ENCODE assay signal across 8 mouse cellular contexts in genomic region chr6:87730141-87730540, GRCm38 (mm10). TPM values are rescaled to one million over a fixed set of nuclear protein-coding genes. Genes with fewer than 3 reads are reported as not detected.
A peak's percentile ranks its signal among the peaks of the same experiment; 100 is the strongest.
DNase-seq lines count a peak whose midpoint lies in the region; ATAC-seq and TF ChIP-seq lines count a peak whose summit lies in the region.

No protein-coding gene starts in this region.

- peaks cover 18% of the 10 kb centered on the region for H3K4me1 ChIP-seq in lung, embryonic 14.5 days (ENCODE audit: insufficient read depth)
- peaks cover 36% of the 10 kb centered on the region for H3K4me1 ChIP-seq in forebrain, embryonic 15.5 days
- H3K4me1 ChIP-seq in limb, embryonic 12.5 days (replicated peaks): peaks cover 24% of the 10 kb centered on the region
- H3K4me1 ChIP-seq in olfactory bulb, adult 2 months (ENCODE audit: control insufficient read depth, insufficient read depth, low read length): peaks cover 18% of the 10 kb centered on the region

- no peaks in the 10 kb centered on the region for H3K36me3 ChIP-seq in lung, embryonic 14.5 days (ENCODE audit: insufficient read depth)
- no peaks in the 10 kb centered on the region for H3K36me3 ChIP-seq in forebrain, embryonic 15.5 days
- no peaks in the 10 kb centered on the region for H3K36me3 ChIP-seq in limb, embryonic 12.5 days

- peaks cover 43% of the 10 kb centered on the region for H3K27me3 ChIP-seq in lung, embryonic 14.5 days (ENCODE audit: insufficient read depth, low read length)
- peaks cover 61% of the 10 kb centered on the region for H3K27me3 ChIP-seq in forebrain, embryonic 15.5 days
- peaks cover 75% of the 10 kb centered on the region for H3K27me3 ChIP-seq in limb, embryonic 12.5 days

- peak overlapping the region; percentile 61 for H3K4me3 ChIP-seq in lung, embryonic 14.5 days (ENCODE audit: low read depth, low read length)
- peak overlapping the region; percentile 55 for H3K4me3 ChIP-seq in forebrain, embryonic 15.5 days
- peak overlapping the region; percentile 56 for H3K4me3 ChIP-seq in limb, embryonic 12.5 days (replicated peaks)
- peak overlapping the region; percentile 59 for H3K4me3 ChIP-seq in olfactory bulb, adult 2 months (ENCODE audit: insufficient read depth, low read depth, low read length)

- ATAC-seq in lung, embryonic 14.5 days (ENCODE audit: insufficient read depth): no peak
- ATAC-seq in forebrain, embryonic 15.5 days (replicated peaks): no peak
- no peak for ATAC-seq in limb, embryonic 12.5 days (ENCODE audit: insufficient number of reproducible peaks, insufficient read depth, low FRiP score, low TSS enrichment, low read depth)
- ATAC-seq in monocyte, adult 5-6 weeks (replicated peaks; ENCODE audit: insufficient number of reproducible peaks, low FRiP score, low TSS enrichment, poor library complexity, severe bottlenecking): no peak

- no peak for DNase-seq in lung, embryonic 14.5 days
- no peak for DNase-seq in lung, postnatal 25 days (ENCODE audit: low spot score)
- DNase-seq in right cerebral cortex, adult 18-20 months: no peak
- no peak for DNase-seq in right cerebral cortex, postnatal 10 days (ENCODE audit: low spot score in 2 of 2)

- H3K9me3 ChIP-seq in lung, embryonic 14.5 days (ENCODE audit: low read depth, low read length): no peaks in the 10 kb centered on the region
- H3K9me3 ChIP-seq in forebrain, embryonic 15.5 days: no peaks in the 10 kb centered on the region
- H3K9me3 ChIP-seq in limb, embryonic 12.5 days: no peaks in the 10 kb centered on the region

- TF ChIP-seq CTCF in lung, embryonic 14.5 days (IDR thresholded peaks at IDR 0.05; ENCODE audit: low read depth): no peak
- TF ChIP-seq CTCF in olfactory bulb, adult 2 months (IDR thresholded peaks at IDR 0.05; ENCODE audit: insufficient read depth, low read depth, low read length): no peak

- H3K4me2 ChIP-seq in lung, embryonic 14.5 days: peak overlapping the region; percentile 94
- peak overlapping the region; percentile 88 for H3K4me2 ChIP-seq in forebrain, embryonic 15.5 days (replicated peaks)
- H3K4me2 ChIP-seq in limb, embryonic 12.5 days: peak overlapping the region; percentile 95

- H3K9ac ChIP-seq in lung, embryonic 14.5 days: peak overlapping the region; percentile 60; the same call in 1 of the 2 replicates
- peak overlapping the region; percentile 59; the same call in 1 of the 2 replicates for H3K9ac ChIP-seq in forebrain, embryonic 15.5 days (replicated peaks)
- H3K9ac ChIP-seq in limb, embryonic 12.5 days (replicated peaks): peak overlapping the region; percentile 57; the same call in 1 of the 2 replicates

- WGBS in lung, embryonic 14.5 days: 20% methylated on average over 13 of the region's 13 CpGs
- 17% methylated on average over 13 of the region's 13 CpGs for WGBS in forebrain, embryonic 15.5 days
- 12% methylated on average over 13 of the region's 13 CpGs for WGBS in limb, embryonic 12.5 days
- WGBS in olfactory bulb, adult 2 months: 26% methylated on average over 13 of the region's 13 CpGs

- H3K27ac ChIP-seq in lung, embryonic 14.5 days (ENCODE audit: low read depth): no peak overlapping the region
- no peak overlapping the region for H3K27ac ChIP-seq in forebrain, embryonic 15.5 days (replicated peaks)
- no peak overlapping the region for H3K27ac ChIP-seq in limb, embryonic 12.5 days
- peak overlapping the region; percentile 42; the same call in 1 of the 2 replicates for H3K27ac ChIP-seq in olfactory bulb, adult 2 months (ENCODE audit: insufficient read depth, low read depth, low read length)

- TF ChIP-seq POLR2A in olfactory bulb, adult 2 months (IDR thresholded peaks at IDR 0.05; ENCODE audit: insufficient read depth, low read depth, low read length): no peak

RNA-seq across cellular contexts. Expression of gene Efcc1, which starts 0.5 kb away (rescaled TPM):
- polyA plus RNA-seq in lung, embryonic 14.5 days (2014; fragmentation: Nextera tagmentation; extraction: Ambion mirVana): 3.4 and 3.8 TPM in 2 replicates
- polyA plus RNA-seq in forebrain, embryonic 15.5 days (2015; fragmentation: Nextera tagmentation; extraction: Ambion mirVana): 2.0 TPM in 2 replicates
- polyA plus RNA-seq in limb, embryonic 12.5 days (2016; fragmentation: Nextera tagmentation; extraction: Ambion mirVana): 0.36 and 0.38 TPM in 2 replicates
- not detected in 2 replicates for polyA plus RNA-seq in olfactory bulb, adult 2 months (2012; ENCODE audit: insufficient read depth, insufficient read length, low replicate concordance, missing spikeins)
- not detected in 3 replicates for total RNA-seq in monocyte, adult 5-6 weeks (2017)

RNA-seq across cellular contexts. Expression of gene Gp9, which starts 47.7 kb away (rescaled TPM):
- 4.0 and 4.3 TPM in 2 replicates for polyA plus RNA-seq in lung, embryonic 14.5 days (2014; fragmentation: Nextera tagmentation; extraction: Ambion mirVana)
- 0.46 and 0.65 TPM in 2 replicates for polyA plus RNA-seq in forebrain, embryonic 15.5 days (2015; fragmentation: Nextera tagmentation; extraction: Ambion mirVana)
- 2.7 and 3.3 TPM in 2 replicates for polyA plus RNA-seq in limb, embryonic 12.5 days (2016; fragmentation: Nextera tagmentation; extraction: Ambion mirVana)
- polyA plus RNA-seq in olfactory bulb, adult 2 months (2012; ENCODE audit: insufficient read depth, insufficient read length, low replicate concordance, missing spikeins): not detected in 2 replicates
- total RNA-seq in monocyte, adult 5-6 weeks (2017): 1.9 to 42.8 TPM (median 3.1 TPM) in 3 replicates

RNA-seq across cellular contexts. Expression of gene Aplf, which starts 58.1 kb away (rescaled TPM):
- 14.6 and 15.4 TPM in 2 replicates for polyA plus RNA-seq in lung, embryonic 14.5 days (2014; fragmentation: Nextera tagmentation; extraction: Ambion mirVana)
- 12.9 and 13.9 TPM in 2 replicates for polyA plus RNA-seq in forebrain, embryonic 15.5 days (2015; fragmentation: Nextera tagmentation; extraction: Ambion mirVana)
- polyA plus RNA-seq in limb, embryonic 12.5 days (2016; fragmentation: Nextera tagmentation; extraction: Ambion mirVana): 13.0 and 13.8 TPM in 2 replicates
- polyA plus RNA-seq in olfactory bulb, adult 2 months (2012; ENCODE audit: insufficient read depth, insufficient read length, low replicate concordance, missing spikeins): not detected in 2 replicates
- total RNA-seq in monocyte, adult 5-6 weeks (2017): 5.2 to 12.7 TPM (median 8.7 TPM) in 3 replicates

Comparison
In these comparisons a context has a peak if more than half of its experiments do, and no peak if none do; other contexts are left out.
1. RNA of gene Aplf, which starts 58.1 kb away (polyA plus RNA-seq): 14.6 to 15.4 TPM in lung, embryonic 14.5 days, 12.9 to 13.9 TPM in forebrain, embryonic 15.5 days and 13.0 to 13.8 TPM in limb, embryonic 12.5 days; not detected in olfactory bulb, adult 2 months; every median in the first group is over 10 times any median in the second.
2. Peak in every context shown above with its lines, with median percentiles within 50 percentile points of each other: H3K4me2 ChIP-seq, H3K4me3 ChIP-seq and H3K9ac ChIP-seq.